Mouse (Mus musculus) embryonic facial prominence, embryonic 15.5 days (tissue): ENCODE measurements at regions not wholly inside any gene's neighbourhood (a gene's known extent, or its start where the extent isn't known, plus 50 kb on each side); places are given as distances from the start of the nearest gene placed in this dataset.
"Not testable (repeated sequence)": the region's sequence is repeated elsewhere in the genome, so short reads cannot be mapped to it uniquely, and the experiment has no call there.

Experiments
- ATAC-seq: fragments of 200-750 bp; cut with Nextera tagmentation; 2 replicates; pipeline ENCODE4 v1.8.0; 2017; ENCODE audit warnings: low read depth, moderate TSS enrichment; ENCODE audit not compliant: insufficient number of reproducible peaks, low FRiP score, low TSS enrichment
- H3K27ac ChIP-seq: fragments of 300-500 bp; sonication (generic); replicated peaks from 2 replicates; pipeline ENCODE4 v1.5.1; 2015; ENCODE audit warnings: mild to moderate bottlenecking, inconsistent platforms
- H3K27me3 ChIP-seq: fragments of 300-500 bp; sonication (generic); 2 replicates; pipeline ENCODE4 v1.6.1; 2015; ENCODE audit warnings: inconsistent platforms
- H3K36me3 ChIP-seq: fragments of 300-500 bp; sonication (generic); 2 replicates; pipeline ENCODE4 v1.6.1; 2015; ENCODE audit warnings: mild to moderate bottlenecking, inconsistent platforms
- H3K4me1 ChIP-seq: fragments of 300-500 bp; sonication (generic); 2 replicates; pipeline ENCODE4 v1.6.1; 2015; ENCODE audit warnings: inconsistent platforms
- H3K4me2 ChIP-seq: fragments of 300-500 bp; sonication (generic); replicated peaks from 2 replicates; pipeline ENCODE4 v1.6.1; 2015; ENCODE audit warnings: mild to moderate bottlenecking, inconsistent platforms
- H3K4me3 ChIP-seq: fragments of 300-500 bp; sonication (generic); replicated peaks from 2 replicates; pipeline ENCODE4 v1.5.1; 2015; ENCODE audit warnings: mild to moderate bottlenecking, inconsistent platforms
- H3K9ac ChIP-seq: fragments of 300-500 bp; sonication (generic); 2 replicates; pipeline ENCODE4 v1.6.1; 2015; ENCODE audit warnings: inconsistent platforms
- H3K9me3 ChIP-seq: fragments of 300-500 bp; sonication (generic); replicated peaks from 2 replicates; pipeline ENCODE4 v1.6.1; 2016; ENCODE audit warnings: inconsistent platforms
- WGBS: fragments of 180-500 bp; shearing (Covaris S2); methylation state at CpG from one replicate; pipeline ENCODE4 v1.1.7; 2015; 5-methylcytosine and 5-hydroxymethylcytosine counted together

DNA sequence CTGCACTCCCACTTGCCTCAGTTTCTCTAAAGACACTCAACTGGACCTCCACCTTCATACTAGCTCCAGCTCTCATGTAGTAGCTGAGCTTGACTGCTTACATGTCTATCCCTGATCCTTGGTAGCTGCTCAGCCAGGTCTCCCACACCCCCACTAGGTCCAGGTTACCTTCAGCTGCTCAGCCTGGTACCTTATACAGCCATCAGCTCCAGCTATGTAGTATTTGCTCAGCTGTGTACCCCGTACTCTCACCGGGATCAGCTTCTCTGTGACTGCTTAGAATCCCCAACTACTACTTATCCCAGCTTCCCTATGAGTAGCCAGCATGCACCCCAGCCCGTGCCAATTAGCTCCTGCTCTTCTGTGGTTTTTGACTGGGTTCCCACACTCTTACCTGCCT, 148.1 kb downstream of the Tmem121 start:
- H3K27ac ChIP-seq, H3K9ac ChIP-seq, H3K4me3 ChIP-seq, H3K4me1 ChIP-seq, H3K4me2 ChIP-seq, H3K36me3 ChIP-seq, H3K9me3 ChIP-seq, H3K27me3 ChIP-seq, ATAC-seq: not testable (repeated sequence)
- WGBS: 72% methylated on average over 3 of the region's 3 CpGs

DNA sequence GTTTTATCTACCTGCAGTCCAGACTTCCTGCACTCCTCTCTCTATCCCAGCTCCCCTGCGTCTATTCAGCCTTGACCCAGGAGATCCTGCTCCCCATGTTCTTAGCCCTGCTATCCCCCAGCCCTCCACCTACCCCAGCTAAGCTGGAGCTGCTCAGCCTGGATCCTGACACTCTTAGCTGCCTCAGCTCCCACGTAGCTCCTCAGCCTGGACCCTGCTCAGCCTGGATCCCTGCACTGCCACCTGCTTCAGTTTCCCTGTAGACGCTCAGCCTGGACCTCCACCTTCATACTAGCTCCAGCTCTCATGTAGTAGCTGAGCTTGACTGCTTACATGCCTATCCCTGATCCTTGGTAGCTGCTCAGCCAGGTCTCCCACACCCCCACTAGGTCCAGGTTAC, 151.5 kb downstream of the Tmem121 start:
- ATAC-seq: no peak
- Histone ChIP-seq H3K36me3 (no peaks in the 10 kb centered on the region), H3K27ac (no peak overlapping the region), H3K4me2 (no peak overlapping the region), H3K27me3 (no peaks in the 10 kb centered on the region), H3K4me3 (no peak overlapping the region), H3K9ac (no peak overlapping the region), H3K9me3 (no peaks in the 10 kb centered on the region), H3K4me1 (no peaks in the 10 kb centered on the region)
- WGBS: 57% methylated on average over 3 of the region's 3 CpGs

DNA sequence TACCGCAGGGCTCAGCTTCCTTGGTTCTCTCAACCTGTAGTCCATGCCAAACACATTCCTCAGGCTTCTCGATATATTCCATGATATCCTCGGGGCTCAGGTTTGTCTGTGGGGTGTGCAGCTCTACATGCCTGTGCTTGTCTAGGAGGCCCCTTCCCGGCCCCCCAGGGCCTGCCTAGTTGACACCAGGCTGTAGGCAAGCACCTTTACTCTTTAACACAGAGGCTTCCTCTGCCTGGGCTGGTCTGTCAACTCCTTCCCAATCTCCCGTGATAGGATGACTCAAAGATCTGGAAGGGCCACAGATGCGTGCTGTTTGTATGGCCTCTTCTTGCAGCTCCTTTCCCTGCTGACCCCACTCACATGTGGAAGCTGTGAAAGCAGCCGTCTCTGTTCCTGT, 150.4 kb upstream of the Adam6b start:
- H3K9ac ChIP-seq: no peak overlapping the region
- no peak for ATAC-seq
- no peak overlapping the region for H3K4me2 ChIP-seq
- H3K36me3 ChIP-seq: no peaks in the 10 kb centered on the region
- H3K4me3 ChIP-seq: no peak overlapping the region
- WGBS: 52% methylated on average over 7 of the region's 7 CpGs
- no peaks in the 10 kb centered on the region for H3K9me3 ChIP-seq
- no peak overlapping the region for H3K27ac ChIP-seq
- no peaks in the 10 kb centered on the region for H3K27me3 ChIP-seq
- H3K4me1 ChIP-seq: no peaks in the 10 kb centered on the region

DNA sequence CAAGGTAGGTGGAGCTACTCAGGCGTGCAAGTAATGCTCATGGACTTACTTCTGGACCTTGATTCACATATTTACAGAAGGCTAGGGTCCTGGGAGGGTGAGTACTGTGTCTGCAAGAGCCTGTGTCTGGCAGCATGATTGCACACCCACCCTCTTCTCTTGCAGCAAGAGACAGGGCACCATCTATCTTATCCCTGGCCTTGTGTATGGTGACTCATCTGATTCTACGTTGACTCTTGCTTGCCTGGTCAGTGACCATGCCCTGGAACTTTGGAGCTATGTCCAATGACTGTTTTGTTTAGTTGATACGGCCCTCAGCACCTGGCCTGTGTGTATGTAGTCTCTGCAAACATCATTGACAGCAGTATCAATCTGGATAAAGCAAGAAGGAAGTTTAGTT, 148.3 kb upstream of the Adam6b start:
- ATAC-seq: no peak; the same call in 1 of the 2 replicates

DNA sequence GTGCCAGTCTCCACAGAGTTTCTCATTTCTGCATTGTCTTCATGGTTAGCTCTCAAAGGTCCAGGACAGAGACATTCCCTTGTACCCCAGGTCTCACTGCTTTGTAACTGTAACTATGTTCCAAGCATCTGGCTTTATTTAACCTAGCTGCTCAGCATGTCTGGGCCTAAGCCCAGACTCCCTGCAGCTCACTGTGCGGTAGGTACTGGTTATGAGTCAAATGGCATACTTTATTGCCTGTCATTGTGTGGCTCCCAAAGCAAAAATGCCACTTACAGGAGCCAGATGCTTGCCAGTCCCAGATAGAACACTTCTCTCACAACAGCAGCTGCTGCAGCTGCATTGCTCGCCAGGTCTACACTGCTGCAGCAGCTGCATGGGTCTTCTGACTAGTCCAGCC, 134.2 kb upstream of the Adam6b start:
- Histone ChIP-seq H3K4me1 (no peaks in the 10 kb centered on the region), H3K9ac (no peak overlapping the region), H3K9me3 (no peaks in the 10 kb centered on the region), H3K36me3 (no peaks in the 10 kb centered on the region), H3K4me3 (no peak overlapping the region), H3K27ac (no peak overlapping the region), H3K4me2 (no peak overlapping the region), H3K27me3 (no peaks in the 10 kb centered on the region)
- WGBS: 52% methylated on average over 2 of the region's 2 CpGs
- no peak for ATAC-seq

More for the DNA sequence above, 148.3 kb upstream of the Adam6b start:
- 62% methylated on average over 3 of the region's 3 CpGs for WGBS
- H3K4me2 ChIP-seq: no peak overlapping the region
- H3K4me3 ChIP-seq: no peak overlapping the region
- no peaks in the 10 kb centered on the region for H3K4me1 ChIP-seq
- H3K27ac ChIP-seq: no peak overlapping the region
- H3K36me3 ChIP-seq: no peaks in the 10 kb centered on the region
- no peaks in the 10 kb centered on the region for H3K9me3 ChIP-seq
- H3K27me3 ChIP-seq: no peaks in the 10 kb centered on the region
- no peak overlapping the region for H3K9ac ChIP-seq

DNA sequence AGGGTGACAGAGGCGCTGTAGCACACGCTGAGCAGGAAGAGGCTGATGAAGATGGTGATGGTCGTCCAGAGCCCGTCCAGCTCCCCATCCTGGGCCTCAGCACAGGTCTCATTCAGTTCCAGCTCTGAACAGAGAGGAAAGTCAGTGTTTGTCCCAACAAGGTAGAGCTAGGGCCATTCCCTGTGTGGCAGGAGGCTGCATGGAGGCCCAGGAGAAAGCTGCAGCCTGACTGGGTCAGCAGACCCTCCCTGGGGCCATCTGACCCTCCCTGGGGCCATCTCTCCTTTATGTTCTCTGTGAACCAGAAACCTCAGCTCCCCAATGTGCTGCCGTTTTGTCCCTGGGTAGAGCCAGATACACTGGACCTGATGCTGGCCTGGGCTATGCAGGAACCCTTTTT, 131.2 kb upstream of the Adam6b start:
- no peak overlapping the region for H3K27ac ChIP-seq
- no peaks in the 10 kb centered on the region for H3K27me3 ChIP-seq
- H3K4me2 ChIP-seq: no peak overlapping the region
- no peaks in the 10 kb centered on the region for H3K4me1 ChIP-seq
- 78% methylated on average over 5 of the region's 5 CpGs for WGBS
- H3K4me3 ChIP-seq: no peak overlapping the region
- H3K9me3 ChIP-seq: no peaks in the 10 kb centered on the region
- ATAC-seq: no peak
- H3K9ac ChIP-seq: no peak overlapping the region
- no peaks in the 10 kb centered on the region for H3K36me3 ChIP-seq

DNA sequence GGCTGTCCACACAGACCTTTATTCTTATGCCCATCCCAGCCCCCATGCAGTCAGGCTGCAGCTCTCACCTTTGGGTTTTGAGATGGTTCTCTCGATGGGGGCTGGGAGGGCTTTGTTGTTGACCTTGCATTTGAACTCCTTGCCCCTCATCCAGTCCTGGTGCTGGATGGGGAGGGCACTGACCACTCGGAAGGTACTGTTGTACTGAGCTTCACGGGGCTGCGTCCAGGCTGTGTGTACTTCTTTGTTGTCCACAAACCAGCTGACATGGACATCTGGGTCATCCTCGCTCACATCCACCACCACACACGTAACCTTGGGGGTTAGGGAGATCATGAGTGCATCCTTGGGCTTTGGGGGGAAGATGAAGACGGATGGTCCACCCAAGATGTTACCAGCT, 129.3 kb upstream of the Adam6b start:
- Histone ChIP-seq H3K9me3 (no peaks in the 10 kb centered on the region), H3K9ac (no peak overlapping the region), H3K4me1 (no peaks in the 10 kb centered on the region), H3K27me3 (no peaks in the 10 kb centered on the region), H3K4me3 (no peak overlapping the region), H3K27ac (no peak overlapping the region), H3K36me3 (no peaks in the 10 kb centered on the region), H3K4me2 (no peak overlapping the region)
- WGBS: 84% methylated on average over 7 of the region's 7 CpGs
- ATAC-seq: no peak

DNA sequence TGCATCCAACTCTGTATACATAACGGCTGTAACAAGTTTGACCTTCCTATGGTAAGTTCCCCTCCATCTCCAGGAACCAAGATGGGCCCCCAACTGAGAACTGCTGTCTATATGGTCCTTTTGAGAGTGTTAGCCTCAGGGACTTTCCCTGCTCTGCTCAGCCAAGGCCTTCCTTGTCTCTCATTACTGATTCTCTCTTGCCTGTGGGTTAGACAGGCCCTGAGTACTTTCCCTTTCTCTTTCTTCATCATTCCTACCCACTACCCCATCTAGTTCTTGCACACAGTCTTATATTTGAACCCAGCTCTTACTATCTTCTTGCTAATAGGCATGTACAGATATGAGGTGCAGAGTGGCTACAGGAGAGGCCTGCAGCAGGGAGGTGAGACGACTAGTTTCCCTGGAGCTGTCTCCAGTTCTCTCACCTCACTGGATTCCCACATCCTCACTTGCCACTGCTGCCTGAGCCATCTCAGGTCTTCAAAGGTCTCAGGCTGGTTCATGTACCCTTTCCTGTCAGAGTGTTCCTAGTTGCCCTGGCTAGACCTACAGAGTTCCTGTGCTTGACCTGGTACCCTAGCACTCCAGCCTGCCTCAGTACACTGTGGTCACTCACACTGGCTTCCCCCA, 126.8 kb upstream of the Adam6b start:
- Histone ChIP-seq H3K9ac (no peak overlapping the region), H3K36me3 (no peaks in the 10 kb centered on the region), H3K4me2 (no peak overlapping the region), H3K9me3 (no peaks in the 10 kb centered on the region), H3K4me3 (no peak overlapping the region), H3K27me3 (no peaks in the 10 kb centered on the region), H3K4me1 (no peaks in the 10 kb centered on the region), H3K27ac (no peak overlapping the region)
- no peak for ATAC-seq
- 62% methylated on average over 2 of the region's 2 CpGs for WGBS

DNA sequence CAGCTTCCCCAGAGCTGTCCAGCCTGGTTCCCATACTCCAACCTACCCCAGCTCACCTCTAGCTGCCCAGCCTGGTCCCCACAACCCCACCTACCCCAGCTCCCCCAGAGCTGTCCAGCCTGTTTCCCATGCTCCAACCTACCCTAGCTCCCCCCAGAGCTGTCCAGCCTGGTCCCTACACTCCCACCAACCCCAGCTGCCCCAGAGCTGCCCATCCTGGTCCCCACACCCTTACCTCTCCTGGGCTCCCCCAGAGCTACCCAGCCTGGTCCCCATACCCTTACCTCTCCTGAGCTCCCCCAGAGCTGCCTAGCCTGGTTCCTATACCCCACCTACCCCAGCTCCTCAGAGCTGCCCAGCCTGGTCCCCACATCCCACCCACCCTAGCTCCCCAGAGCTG, 125.3 kb upstream of the Adam6b start:
- Histone ChIP-seq H3K4me1 (no peaks in the 10 kb centered on the region), H3K9me3 (no peaks in the 10 kb centered on the region), H3K27me3 (no peaks in the 10 kb centered on the region), H3K4me3 (no peak overlapping the region), H3K9ac (no peak overlapping the region), H3K36me3 (no peaks in the 10 kb centered on the region), H3K27ac (no peak overlapping the region), H3K4me2 (no peak overlapping the region)
- no peak for ATAC-seq

DNA sequence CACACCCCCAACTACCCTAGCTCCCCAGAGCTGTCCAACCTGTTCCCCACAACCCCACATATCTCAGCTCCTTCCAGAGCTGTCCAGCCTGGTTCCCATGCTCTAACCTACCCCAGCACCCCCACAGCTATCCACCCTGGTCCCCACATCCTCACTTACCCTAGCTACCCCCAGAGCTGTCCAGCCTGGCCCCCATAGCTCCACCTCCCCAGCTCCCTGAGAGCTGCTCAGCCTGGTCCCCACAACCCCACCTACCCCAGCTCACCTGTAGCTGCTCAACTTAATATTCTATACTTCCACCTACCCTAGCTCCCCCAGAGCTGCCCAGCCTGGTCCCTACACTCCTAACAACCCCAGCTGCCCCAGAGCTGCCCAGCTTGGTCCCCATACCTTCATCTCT, 124.9 kb upstream of the Adam6b start:
- H3K4me3 ChIP-seq: no peak overlapping the region
- no peaks in the 10 kb centered on the region for H3K4me1 ChIP-seq
- no peaks in the 10 kb centered on the region for H3K9me3 ChIP-seq
- H3K27me3 ChIP-seq: no peaks in the 10 kb centered on the region
- no peaks in the 10 kb centered on the region for H3K36me3 ChIP-seq
- no peak overlapping the region for H3K4me2 ChIP-seq
- no peak for ATAC-seq
- H3K27ac ChIP-seq: no peak overlapping the region
- no peak overlapping the region for H3K9ac ChIP-seq

DNA sequence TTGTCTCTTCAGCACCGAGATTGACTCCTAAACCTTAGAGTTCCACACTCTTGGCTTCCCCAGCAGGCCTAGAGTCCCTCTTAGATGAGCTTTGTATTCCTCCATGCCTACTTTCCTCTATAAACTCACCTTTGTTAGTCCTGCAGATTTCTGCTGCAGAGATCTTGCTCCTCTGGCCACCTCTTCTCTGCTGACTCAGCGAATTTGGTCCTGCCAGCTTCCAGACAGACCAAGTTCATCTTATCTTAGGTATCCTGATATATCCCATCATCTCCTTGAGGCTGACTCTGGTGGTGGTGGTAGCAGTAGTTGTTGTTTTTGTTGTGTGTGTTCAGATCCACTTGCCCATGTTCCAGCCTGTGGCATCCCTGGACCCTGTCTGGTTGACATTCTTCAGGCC, 123.5 kb upstream of the Adam6b start:
- Histone ChIP-seq H3K4me3 (no peak overlapping the region), H3K9me3 (no peaks in the 10 kb centered on the region), H3K4me1 (no peaks in the 10 kb centered on the region), H3K27ac (no peak overlapping the region), H3K36me3 (no peaks in the 10 kb centered on the region), H3K9ac (no peak overlapping the region), H3K27me3 (no peaks in the 10 kb centered on the region), H3K4me2 (no peak overlapping the region)
- ATAC-seq: no peak
- WGBS: 46% methylated on average over 2 of the region's 2 CpGs

DNA sequence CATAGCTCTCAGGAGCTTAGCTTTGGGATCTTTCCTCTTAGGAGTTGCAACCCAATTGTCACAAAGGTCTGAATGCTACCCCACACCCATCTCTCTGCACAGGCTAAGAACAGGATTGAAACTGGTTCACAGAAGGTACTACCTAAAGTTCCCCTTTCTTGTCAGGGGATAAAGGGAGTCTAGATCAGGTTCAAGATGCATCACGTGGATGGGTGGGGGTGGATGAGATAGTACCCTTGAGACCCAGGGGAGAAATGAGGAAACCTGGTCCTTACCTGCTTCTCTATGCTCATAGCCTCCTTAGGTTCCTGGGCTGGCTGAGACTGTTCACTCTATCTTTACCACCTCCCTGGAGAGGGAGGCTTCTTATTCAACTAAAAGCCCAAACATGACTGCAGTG, 122.9 kb upstream of the Adam6b start:
- H3K4me1 ChIP-seq: no peaks in the 10 kb centered on the region
- no peak overlapping the region for H3K27ac ChIP-seq
- no peak for ATAC-seq
- H3K27me3 ChIP-seq: no peaks in the 10 kb centered on the region
- no peaks in the 10 kb centered on the region for H3K9me3 ChIP-seq
- H3K4me2 ChIP-seq: no peak overlapping the region
- WGBS: 55% methylated on average over 1 of the region's 1 CpGs
- no peaks in the 10 kb centered on the region for H3K36me3 ChIP-seq
- no peak overlapping the region for H3K9ac ChIP-seq
- H3K4me3 ChIP-seq: no peak overlapping the region
